Mouse (Mus musculus) lung, postnatal 10 days (tissue): Measurements from ENCODE around the gene Zfp64.

ENCODE experiments used
- DNase-seq: peaks from one replicate; pipeline ENCODE4 v3.0.0; 2021

The Zfp64 gene

GRCm38 (mm10) chr2:168954835-168955716, at the start of gene Zfp64:
Gene Zfp64, minus strand, starts transcription at chr2:168955587.
- peak; percentile 89 for DNase-seq

DNA sequence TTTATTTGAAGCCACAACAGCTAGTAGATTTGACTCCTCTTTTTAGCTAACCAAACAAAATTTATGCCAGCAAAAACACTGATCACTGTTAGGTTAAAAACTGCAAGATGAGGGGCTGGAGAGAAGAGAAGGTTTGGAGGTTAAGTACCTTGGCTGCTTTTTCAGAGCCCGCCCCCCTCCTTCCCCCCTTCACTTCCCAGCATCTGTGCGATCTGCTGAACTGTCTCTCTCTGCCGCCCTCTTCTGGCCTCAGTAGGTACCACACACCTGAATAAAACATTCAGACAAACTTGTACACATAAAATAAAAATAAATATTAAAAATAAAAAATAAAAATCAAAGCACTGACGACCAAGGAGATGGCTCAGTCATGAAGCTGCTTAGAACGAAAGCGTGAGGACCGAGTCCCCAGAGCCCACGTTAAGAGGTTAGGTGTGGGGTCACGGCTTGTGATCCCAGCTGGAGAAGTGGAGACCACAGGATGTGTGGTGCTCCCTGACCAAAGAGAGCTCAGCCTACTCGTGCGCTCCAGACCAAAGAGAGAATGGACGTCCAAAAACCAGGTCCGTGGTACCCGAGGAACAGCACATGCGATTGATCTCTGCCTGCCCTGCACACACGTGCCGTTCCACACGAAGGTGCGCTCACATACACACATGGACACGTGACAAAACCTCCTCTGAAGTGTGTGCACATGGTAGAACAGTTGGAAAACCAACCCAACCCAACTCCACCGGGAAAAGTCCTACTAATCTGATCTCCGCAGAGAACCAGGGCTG, 37.4 kb upstream of the Zfp64 start:
- peak; percentile 56 for DNase-seq

DNA sequence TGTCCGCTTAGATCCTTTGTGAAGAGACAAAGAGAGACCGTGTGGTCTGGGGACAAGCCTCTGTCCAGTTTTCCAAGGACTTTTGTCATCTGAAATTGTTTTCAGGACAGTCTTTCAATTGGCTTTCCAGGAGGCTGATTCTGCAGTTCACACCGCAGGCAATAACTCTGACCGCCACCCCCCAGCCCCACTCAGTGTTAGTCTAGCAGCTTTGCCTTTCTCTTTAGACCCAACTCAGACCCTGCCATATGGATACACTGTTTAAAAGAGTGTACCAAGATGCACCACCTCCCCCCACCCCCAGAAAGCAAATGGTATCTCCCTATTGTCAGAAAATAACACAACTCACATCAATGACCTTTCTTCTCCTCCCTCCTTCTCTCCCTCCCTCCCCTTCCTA, 35.6 kb upstream of the Zfp64 start:
- no peak for DNase-seq

DNA sequence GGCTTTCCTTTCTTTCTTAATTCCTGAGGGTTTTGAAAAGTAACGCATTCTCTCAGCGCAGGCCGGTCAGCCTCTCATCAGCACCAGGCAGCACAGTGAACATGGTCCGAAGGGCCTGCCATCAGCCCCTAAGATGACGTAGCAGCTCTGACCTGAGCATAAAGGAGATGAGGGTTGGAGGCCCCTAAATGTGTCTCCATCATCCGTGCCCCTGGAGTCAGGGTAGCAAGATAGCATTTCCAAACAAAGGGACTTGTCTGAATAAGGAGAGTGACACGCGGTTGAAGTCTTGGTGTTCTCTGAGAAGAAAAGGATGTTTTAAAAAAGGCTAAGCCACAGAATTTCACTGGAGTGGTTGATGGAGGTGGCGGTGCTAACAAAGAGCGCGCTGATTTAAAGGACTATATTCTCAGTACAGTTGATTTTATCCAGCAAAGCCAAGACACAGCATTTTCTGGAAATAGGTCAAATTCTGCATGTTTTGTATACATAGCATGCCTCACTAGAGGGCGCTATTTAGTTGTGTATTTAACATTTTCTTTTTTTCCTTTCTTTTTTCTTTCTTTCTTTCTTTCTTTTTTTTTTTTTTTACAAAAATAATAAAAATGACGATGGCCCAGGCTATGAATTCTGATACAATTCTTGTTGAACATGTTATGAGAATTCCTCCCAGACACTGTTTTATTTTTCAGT, 34.8 kb upstream of the Zfp64 start:
- DNase-seq, result peak; percentile 47

GRCm38 (mm10) chr2:168988056-168988455, 32.7 kb upstream of the Zfp64 start:
- no peak for DNase-seq

- no peak for DNase-seq
Observed at GRCm38 (mm10) chr2:168987421-168987820, 32.0 kb upstream of the Zfp64 start.

- DNase-seq, result no peak
Observed at GRCm38 (mm10) chr2:168981951-168982350, 26.6 kb upstream of the Zfp64 start.

DNA sequence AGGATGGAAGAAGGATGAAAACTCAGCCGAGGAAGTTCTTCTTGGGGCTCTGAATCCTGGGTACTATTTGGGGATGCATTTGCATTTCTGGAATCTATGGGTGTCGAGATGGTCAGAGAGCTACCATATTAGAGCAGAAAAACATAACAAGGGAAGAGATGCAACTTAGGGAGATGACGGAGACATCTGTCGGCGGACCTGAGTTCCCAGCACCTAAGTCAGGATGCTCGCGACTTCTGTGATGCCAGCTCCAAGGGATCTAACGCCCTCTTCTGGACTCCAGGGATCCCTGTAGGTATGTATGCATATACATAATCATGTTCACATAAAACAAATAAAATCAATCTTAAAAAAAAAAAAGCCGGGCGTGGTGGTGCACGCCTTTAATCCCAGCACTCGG, 26.1 kb upstream of the Zfp64 start:
- DNase-seq, result no peak

GRCm38 (mm10) chr2:168980859-168981258, 25.5 kb upstream of the Zfp64 start:
- DNase-seq, result peak; percentile 46

- DNase-seq, result no peak
Observed at GRCm38 (mm10) chr2:168979742-168980141, 24.4 kb upstream of the Zfp64 start.

DNA sequence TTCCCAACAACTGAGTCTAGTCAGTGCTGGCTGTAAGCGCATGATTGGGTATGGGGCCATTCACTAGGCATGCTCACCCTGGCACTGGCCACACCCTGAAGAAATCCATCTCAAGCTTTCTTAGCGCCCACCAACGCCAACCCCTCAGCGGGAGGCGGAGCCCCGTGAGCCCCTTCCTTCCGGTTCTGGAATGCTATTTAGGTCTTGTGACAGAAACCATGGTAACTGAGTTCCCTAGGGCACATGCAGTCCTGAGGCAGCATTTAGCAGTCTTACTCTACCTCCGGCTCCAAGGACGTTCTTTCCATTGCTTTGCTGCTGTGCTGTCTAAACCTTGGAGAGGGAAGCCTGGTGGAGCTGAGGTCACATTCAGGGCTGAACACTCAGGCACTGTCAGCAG, 22.6 kb upstream of the Zfp64 start:
- DNase-seq, result no peak

GRCm38 (mm10) chr2:168970131-168970530, 14.7 kb upstream of the Zfp64 start:
- no peak for DNase-seq

GRCm38 (mm10) chr2:168968136-168968925, 12.9 kb upstream of the Zfp64 start:
- DNase-seq, result no peak

DNA sequence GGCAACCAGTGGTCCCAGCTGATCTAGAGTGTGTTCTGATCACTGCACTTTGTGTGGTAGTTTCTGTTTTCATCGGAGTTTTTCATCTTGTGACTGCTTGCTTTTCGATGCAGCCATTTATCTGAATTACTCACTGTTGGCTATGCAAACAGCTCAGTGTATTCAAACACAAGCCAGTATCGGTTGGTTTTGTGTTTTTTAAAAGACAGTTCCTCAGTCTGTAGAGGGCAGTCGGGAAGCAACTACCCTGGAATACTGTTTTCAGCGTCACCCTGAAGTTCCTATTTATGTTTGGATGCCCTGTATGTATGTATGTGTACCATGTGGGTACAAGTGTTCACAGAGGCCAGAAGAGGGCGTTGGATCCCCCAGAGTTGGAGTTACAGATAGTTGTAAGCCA, 11.1 kb upstream of the Zfp64 start:
- DNase-seq, result no peak

DNA sequence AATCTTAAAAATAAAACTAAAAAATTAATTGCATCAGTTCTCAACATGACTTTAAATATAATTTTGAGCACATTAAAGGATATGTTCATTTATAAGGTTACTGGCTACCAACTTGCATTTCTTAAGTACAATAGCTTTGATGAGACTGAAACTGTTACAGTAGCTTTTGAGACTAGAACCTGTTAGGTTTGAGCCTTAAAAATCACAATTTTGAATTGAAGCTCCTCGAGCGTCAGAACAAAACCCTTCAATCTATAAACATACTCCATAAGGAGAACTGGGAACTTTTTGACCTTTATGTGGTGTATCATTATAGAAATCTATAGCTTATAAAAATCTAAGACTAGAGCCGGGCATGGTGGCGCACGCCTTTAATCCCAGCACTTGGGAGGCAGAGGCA, 9.5 kb upstream of the Zfp64 start:
- no peak for DNase-seq

GRCm38 (mm10) chr2:168961729-168962666, 6.6 kb upstream of the Zfp64 start:
- no peak for DNase-seq

GRCm38 (mm10) chr2:168960814-168961213, 5.4 kb upstream of the Zfp64 start:
- DNase-seq, result no peak

DNA sequence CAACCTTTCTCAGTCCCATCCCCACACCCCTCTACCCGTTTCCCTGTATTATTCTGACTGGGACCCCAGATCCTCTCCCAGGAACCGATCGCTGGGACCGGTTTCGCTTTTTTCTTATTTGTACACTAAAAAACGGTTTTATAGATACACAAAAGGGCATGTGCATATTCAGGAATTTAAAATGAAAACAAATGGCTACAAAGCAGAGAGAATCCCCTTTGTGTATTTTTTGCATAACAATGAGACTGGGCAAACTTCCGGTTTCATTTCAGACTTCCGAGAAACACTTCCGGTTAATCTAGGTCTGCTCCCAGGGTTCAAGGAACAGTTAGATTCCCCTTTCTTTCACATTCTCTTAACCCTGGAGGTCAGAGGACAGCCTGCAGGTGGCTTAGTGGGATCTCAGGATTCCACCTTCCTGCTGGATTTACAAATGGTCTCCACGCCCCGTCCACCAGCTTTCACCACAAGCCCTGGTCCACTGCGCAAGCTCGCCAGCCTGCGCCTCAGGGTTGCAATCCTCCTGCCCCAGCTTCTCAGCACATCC, 4.0 kb upstream of the Zfp64 start:
- DNase-seq, result no peak

DNA sequence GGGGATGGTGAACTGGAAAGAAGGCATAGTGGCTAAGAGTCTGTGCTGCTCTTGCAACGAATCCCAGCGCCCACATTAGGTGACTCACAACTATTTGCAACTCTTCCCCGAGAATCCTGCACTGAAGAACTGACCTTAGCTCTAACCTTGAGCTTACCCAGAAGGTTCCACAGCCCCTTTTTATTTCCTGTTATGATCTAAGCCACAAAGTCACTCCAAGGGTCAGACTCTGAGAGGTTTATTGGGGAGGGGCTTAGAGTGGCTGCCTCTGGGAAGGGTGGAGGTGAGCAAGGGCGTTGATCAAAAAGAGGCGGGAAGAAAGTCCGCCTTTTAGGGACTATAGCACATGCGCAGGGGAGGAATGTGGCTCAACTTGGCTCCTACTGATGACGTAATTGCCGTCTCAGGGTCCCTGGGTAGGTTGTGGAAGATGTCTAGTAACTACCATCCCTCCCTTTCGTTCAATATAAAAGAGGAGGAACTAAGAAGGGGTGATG, 511 bp upstream of the Zfp64 start:
- peak; percentile 11 for DNase-seq

DNA sequence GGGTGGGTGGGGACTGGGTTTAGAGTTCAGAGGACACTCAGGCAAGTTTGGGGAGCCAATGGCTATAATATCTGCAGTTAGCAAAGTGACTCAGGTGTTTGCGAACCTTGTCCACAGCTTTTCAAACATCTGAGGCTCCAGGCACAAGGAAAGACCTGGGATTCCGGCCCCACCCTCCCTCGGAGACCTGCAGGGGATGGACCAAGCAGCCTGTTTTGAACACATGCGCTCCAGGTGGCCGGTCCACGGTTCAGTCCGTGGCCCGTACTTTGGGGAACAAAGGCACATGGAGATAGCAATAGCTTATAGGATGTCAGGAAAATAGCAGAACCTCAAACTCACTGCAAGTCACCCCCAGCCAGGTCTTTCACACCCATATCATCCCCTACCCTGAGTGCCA, 1.0 kb downstream of the Zfp64 start:
- peak; percentile 7 for DNase-seq

DNA sequence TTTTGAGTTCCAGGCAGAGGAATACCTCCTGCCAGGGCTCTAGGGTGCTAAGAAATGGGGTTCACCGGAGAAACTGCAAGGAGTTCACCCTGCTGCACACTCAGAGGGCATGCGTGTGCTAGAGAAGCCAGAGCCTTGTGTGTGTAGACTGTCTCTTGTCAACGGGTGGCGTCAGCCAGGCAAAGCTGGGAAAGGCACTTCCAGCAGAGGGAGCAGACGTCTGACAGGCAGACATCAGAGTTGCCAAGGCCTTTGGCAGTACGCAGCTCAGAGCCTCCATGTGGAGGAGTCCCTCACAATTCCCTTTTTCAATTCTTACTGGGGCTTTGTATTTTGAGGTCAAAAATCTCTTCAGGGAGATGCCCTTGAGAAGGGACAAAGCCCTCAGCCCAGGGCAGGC, 6.9 kb downstream of the Zfp64 start:
- DNase-seq, result no peak
